Mouse (Mus musculus): ENCODE measurements around the gene Osbpl10.

- no peak for TF ChIP-seq POLR2A (IDR thresholded peaks at IDR 0.05; ENCODE audit: low read depth, low read length)
- no peak for TF ChIP-seq EP300 (IDR thresholded peaks at IDR 0.05; ENCODE audit: low read length)
- no peak for TF ChIP-seq MAFK (IDR thresholded peaks at IDR 0.05; ENCODE audit: insufficient replicate concordance, low read length)
- no peak for TF ChIP-seq ZKSCAN1 (IDR thresholded peaks at IDR 0.05; ENCODE audit: borderline replicate concordance, low read depth, low read length)
Observed at GRCm38 (mm10) chr9:115048340-115048739, 70.0 kb downstream of the Osbpl10 start.

Measured in CH12.LX (cell line).